Mouse (Mus musculus): Measurements from ENCODE around the gene Nr1d1. TPM values are rescaled to one million over a fixed set of nuclear protein-coding genes. Genes with fewer than 3 reads are reported as not detected.

Nr1d1 gene
- polyA plus RNA-seq, 1 experiment from 2014 or later: 5.1 TPM

- Histone ChIP-seq H3K27me3 (replicated peaks; ENCODE audit: control insufficient read depth, insufficient read depth, low read length) (no peaks in the 10 kb centered on the region), H3K36me3 (ENCODE audit: control insufficient read depth, insufficient read depth) (peaks cover 6% of the 10 kb centered on the region; the same call in 1 of the 2 replicates), H3K27ac (ENCODE audit: low read depth, low read length) (peak overlapping the region; percentile 94), H3K4me2 (replicated peaks; ENCODE audit: low read depth) (peak overlapping the region; percentile 58), H3K4me3 (ENCODE audit: low read depth, low read length) (peak overlapping the region; percentile 16), H3K4me1 (replicated peaks; ENCODE audit: control insufficient read depth, insufficient read depth, low read length) (peaks cover 55% of the 10 kb centered on the region), H3K9me3 (ENCODE audit: control insufficient read depth) (no peaks in the 10 kb centered on the region), H3K9ac (ENCODE audit: low read depth, low read length) (peak overlapping the region; percentile 47)
- peak; percentile 2; the same call in 1 of the 2 replicates for ATAC-seq
- no peak; the same call in 1 of the 2 replicates for TF ChIP-seq CTCF (IDR thresholded peaks at IDR 0.05; ENCODE audit: low read depth)
- WGBS: 19% methylated on average over 17 of the region's 17 CpGs
These were observed 24.6 kb downstream of the Nr1d1 start for GRCm38 (mm10) chr11:98750351-98751201.

GRCm38 (mm10) chr11:98749716-98750115, 25.4 kb downstream of the Nr1d1 start:
- H3K9me3 ChIP-seq (ENCODE audit: control insufficient read depth): no peaks in the 10 kb centered on the region
- peak; percentile 33 for ATAC-seq
- H3K9ac ChIP-seq (ENCODE audit: low read depth, low read length): 0 out of 2 replicates have a peak overlapping the region, but pooled peaks have one; percentile 32
- 17% methylated on average over 5 of the region's 5 CpGs for WGBS
- H3K27me3 ChIP-seq (replicated peaks; ENCODE audit: control insufficient read depth, insufficient read depth, low read length): no peaks in the 10 kb centered on the region
- no peak overlapping the region for H3K4me3 ChIP-seq (ENCODE audit: low read depth, low read length)
- TF ChIP-seq CTCF (IDR thresholded peaks at IDR 0.05; ENCODE audit: low read depth): no peak
- H3K4me2 ChIP-seq (replicated peaks; ENCODE audit: low read depth): peak overlapping the region; percentile 58
- H3K27ac ChIP-seq (ENCODE audit: low read depth, low read length): peak overlapping the region; percentile 94
- peaks cover 57% of the 10 kb centered on the region for H3K4me1 ChIP-seq (replicated peaks; ENCODE audit: control insufficient read depth, insufficient read depth, low read length)
- no peaks in the 10 kb centered on the region for H3K36me3 ChIP-seq (ENCODE audit: control insufficient read depth, insufficient read depth)

DNA sequence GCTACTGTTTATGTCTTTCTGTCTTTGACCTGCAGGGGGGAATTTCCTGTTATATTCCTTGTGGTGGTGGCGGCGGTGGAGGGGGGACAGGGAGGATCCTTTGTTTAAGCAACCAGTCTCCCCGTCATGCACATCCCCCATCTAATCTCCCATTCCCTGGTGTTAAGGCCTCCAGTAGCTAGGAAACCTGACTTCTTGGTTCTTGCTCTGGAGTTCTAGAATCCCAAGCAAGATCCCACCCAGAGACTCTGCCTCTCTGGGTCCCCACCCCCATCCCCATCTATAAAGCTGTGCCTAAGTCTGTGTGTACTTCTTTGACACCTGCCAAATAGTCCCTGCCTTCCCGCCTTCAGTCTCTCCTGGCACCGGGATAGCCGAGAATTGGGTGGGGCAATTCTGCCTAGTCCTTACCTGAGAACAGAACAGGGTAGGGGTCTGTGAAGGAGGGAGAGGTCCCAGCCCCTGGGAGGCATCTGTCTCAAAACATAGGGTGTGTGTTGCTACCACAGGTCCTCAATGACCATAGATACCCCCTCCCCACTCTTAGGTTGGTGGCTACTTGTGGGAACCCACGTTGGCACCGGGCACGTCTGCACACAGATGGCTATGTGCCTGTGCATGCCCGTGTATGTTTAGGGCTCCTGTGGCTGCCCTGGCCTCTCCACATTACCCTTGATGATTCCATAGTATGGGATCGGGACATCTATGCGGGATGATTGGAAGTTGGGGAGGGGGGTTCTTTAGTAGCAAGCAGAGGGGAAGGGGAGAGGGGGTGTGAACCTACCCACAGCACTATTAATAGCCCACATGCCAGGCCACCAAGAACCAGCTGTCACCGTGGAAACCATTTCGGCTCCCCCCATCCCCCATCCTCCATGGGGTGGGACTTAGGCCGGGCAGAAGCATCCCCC, 26.4 kb downstream of the Nr1d1 start:
- Histone ChIP-seq H3K9me3 (ENCODE audit: control insufficient read depth) (no peaks in the 10 kb centered on the region), H3K27ac (ENCODE audit: low read depth, low read length) (peak overlapping the region; percentile 94), H3K9ac (ENCODE audit: low read depth, low read length) (peak overlapping the region; percentile 31; the same call in 1 of the 2 replicates), H3K4me1 (replicated peaks; ENCODE audit: control insufficient read depth, insufficient read depth, low read length) (peaks cover 54% of the 10 kb centered on the region), H3K36me3 (ENCODE audit: control insufficient read depth, insufficient read depth) (no peaks in the 10 kb centered on the region), H3K4me3 (ENCODE audit: low read depth, low read length) (peak overlapping the region; percentile 11; the same call in 1 of the 2 replicates), H3K27me3 (replicated peaks; ENCODE audit: control insufficient read depth, insufficient read depth, low read length) (no peaks in the 10 kb centered on the region), H3K4me2 (replicated peaks; ENCODE audit: low read depth) (peak overlapping the region; percentile 58)
- WGBS: 10% methylated on average over 15 of the region's 15 CpGs
- ATAC-seq: no peak
- peak; percentile 60 for TF ChIP-seq CTCF (IDR thresholded peaks at IDR 0.05; ENCODE audit: low read depth)

GRCm38 (mm10) chr11:98747804-98748505, 27.2 kb downstream of the Nr1d1 start:
- TF ChIP-seq CTCF (IDR thresholded peaks at IDR 0.05; ENCODE audit: low read depth): no peak
- no peaks in the 10 kb centered on the region for H3K36me3 ChIP-seq (ENCODE audit: control insufficient read depth, insufficient read depth)
- H3K4me3 ChIP-seq (ENCODE audit: low read depth, low read length): no peak overlapping the region; the same call in 1 of the 2 replicates
- H3K4me2 ChIP-seq (replicated peaks; ENCODE audit: low read depth): peak overlapping the region; percentile 58
- H3K9ac ChIP-seq (ENCODE audit: low read depth, low read length): 0 out of 2 replicates have a peak overlapping the region, but pooled peaks have one; percentile 4
- H3K9me3 ChIP-seq (ENCODE audit: control insufficient read depth): no peaks in the 10 kb centered on the region
- peaks cover 49% of the 10 kb centered on the region for H3K4me1 ChIP-seq (replicated peaks; ENCODE audit: control insufficient read depth, insufficient read depth, low read length)
- H3K27me3 ChIP-seq (replicated peaks; ENCODE audit: control insufficient read depth, insufficient read depth, low read length): no peaks in the 10 kb centered on the region
- 19% methylated on average over 6 of the region's 6 CpGs for whole genome bisulfite sequencing
- ATAC-seq: no peak
- H3K27ac ChIP-seq (ENCODE audit: low read depth, low read length): peak overlapping the region; percentile 94

DNA sequence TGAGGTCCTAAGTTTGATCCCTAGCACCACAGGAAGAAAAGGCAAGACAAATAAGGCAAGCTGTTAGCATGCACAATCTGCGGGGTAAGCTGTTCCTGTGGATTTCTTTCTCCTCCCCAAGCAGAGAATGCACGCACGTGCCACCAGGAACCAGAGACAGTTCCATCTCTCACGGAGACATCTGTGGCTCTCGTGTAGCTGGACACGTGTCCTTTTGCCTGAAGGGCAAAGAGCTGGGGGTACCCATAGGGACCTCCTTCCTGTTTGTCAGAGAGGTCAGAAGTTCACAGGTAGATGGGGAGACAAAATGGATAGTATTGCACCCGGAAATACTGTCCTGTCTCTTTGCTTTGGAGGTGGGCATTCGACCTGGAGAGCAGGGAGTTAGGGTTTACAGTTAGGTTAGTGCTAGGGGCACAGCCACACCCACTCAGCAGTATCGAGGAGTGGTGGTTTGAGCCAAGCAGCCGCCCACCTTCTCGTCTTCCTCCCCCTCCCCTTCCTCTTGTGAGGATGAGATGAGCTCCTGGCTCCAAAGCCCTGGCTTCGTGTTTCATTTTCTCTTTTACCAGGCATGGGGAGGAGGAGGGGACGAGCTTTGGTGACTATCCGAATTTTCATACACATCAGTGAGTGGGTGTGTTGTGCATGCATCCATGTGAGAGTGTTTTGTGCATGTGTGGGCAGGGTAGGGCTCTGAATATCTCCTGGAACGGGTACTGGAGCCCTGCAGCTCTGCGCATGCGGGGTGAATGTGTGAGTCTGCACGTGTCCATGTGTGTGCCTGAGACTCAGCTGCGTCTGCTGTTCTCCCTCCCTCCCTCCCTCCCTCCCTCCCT, 28.1 kb downstream of the Nr1d1 start:
- no peak for TF ChIP-seq CTCF (IDR thresholded peaks at IDR 0.05; ENCODE audit: low read depth)
- peak overlapping the region; percentile 89 for H3K27ac ChIP-seq (ENCODE audit: low read depth, low read length)
- no peaks in the 10 kb centered on the region for H3K36me3 ChIP-seq (ENCODE audit: control insufficient read depth, insufficient read depth)
- H3K4me3 ChIP-seq (ENCODE audit: low read depth, low read length): peak overlapping the region; percentile 26
- no peaks in the 10 kb centered on the region for H3K9me3 ChIP-seq (ENCODE audit: control insufficient read depth)
- no peaks in the 10 kb centered on the region for H3K27me3 ChIP-seq (replicated peaks; ENCODE audit: control insufficient read depth, insufficient read depth, low read length)
- ATAC-seq: peak; percentile 25
- under 1% methylated on average over 19 of the region's 19 CpGs for WGBS
- H3K4me2 ChIP-seq (replicated peaks; ENCODE audit: low read depth): peak overlapping the region; percentile 58
- 0 out of 2 replicates have a peak overlapping the region, but pooled peaks have one; percentile 17 for H3K9ac ChIP-seq (ENCODE audit: low read depth, low read length)
- peaks cover 45% of the 10 kb centered on the region for H3K4me1 ChIP-seq (replicated peaks; ENCODE audit: control insufficient read depth, insufficient read depth, low read length)
